Mouse (Mus musculus) neural tube, embryonic 13.5 days (tissue): ENCODE results near the gene Orc3. TPM values are rescaled to one million over a fixed set of nuclear protein-coding genes. Genes with fewer than 3 reads are reported as not detected.

ENCODE experiments used
- ATAC-seq: fragments of 200-750 bp; cut with Nextera tagmentation; 2 replicates; pipeline ENCODE4 v1.8.0; 2017; ENCODE audit warnings: low read depth, mild to moderate bottlenecking, moderate TSS enrichment, moderate library complexity
- H3K27ac ChIP-seq: fragments of 300-500 bp; sonication (generic); replicated peaks from 2 replicates; pipeline ENCODE4 v1.5.1; 2015; ENCODE audit warnings: moderate library complexity, mild to moderate bottlenecking, inconsistent platforms
- H3K27me3 ChIP-seq: fragments of 300-500 bp; sonication (generic); 2 replicates; pipeline ENCODE4 v1.6.1; 2015; ENCODE audit warnings: mild to moderate bottlenecking, inconsistent platforms
- H3K36me3 ChIP-seq: fragments of 300-500 bp; sonication (generic); 2 replicates; pipeline ENCODE4 v1.6.1; 2015; ENCODE audit warnings: mild to moderate bottlenecking, inconsistent platforms
- H3K4me1 ChIP-seq: fragments of 300-500 bp; sonication (generic); replicated peaks from 2 replicates; pipeline ENCODE4 v1.6.1; 2015; ENCODE audit warnings: inconsistent platforms
- H3K4me2 ChIP-seq: fragments of 300-500 bp; sonication (generic); 2 replicates; pipeline ENCODE4 v1.6.1; 2015; ENCODE audit warnings: inconsistent platforms, mild to moderate bottlenecking, moderate library complexity
- H3K4me3 ChIP-seq: fragments of 300-500 bp; sonication (generic); 2 replicates; pipeline ENCODE4 v1.5.1; 2015; ENCODE audit warnings: mild to moderate bottlenecking, inconsistent platforms
- H3K9ac ChIP-seq: fragments of 300-500 bp; sonication (generic); 2 replicates; pipeline ENCODE4 v1.6.1; 2015; ENCODE audit warnings: moderate library complexity, mild to moderate bottlenecking, inconsistent platforms
- H3K9me3 ChIP-seq: fragments of 300-500 bp; sonication (generic); 2 replicates; pipeline ENCODE4 v1.6.1; 2016; ENCODE audit warnings: inconsistent platforms
- WGBS: fragments of 180-500 bp; shearing (Covaris S2); methylation state at CpG from one replicate; pipeline ENCODE4 v1.1.7; 2015; 5-methylcytosine and 5-hydroxymethylcytosine counted together
- polyA plus RNA-seq: library from polyadenylated mRNA; unstranded; fragments of >200 nt; fragmentation: Nextera tagmentation; extraction: Ambion mirVana; gene quantifications from 2 replicates; pipeline ENCODE4 v1.2.1, GENCODE M21; 2015

The Orc3 gene
- polyA plus RNA-seq, 1 experiment from 2014 or later: 85.6 TPM

GRCm38 (mm10) chr4:34579215-34579614, 35.5 kb downstream of the Orc3 start:
- Histone ChIP-seq H3K4me1 (no peaks in the 10 kb centered on the region), H3K9me3 (no peaks in the 10 kb centered on the region), H3K9ac (no peak overlapping the region), H3K4me2 (no peak overlapping the region), H3K27ac (no peak overlapping the region), H3K36me3 (peaks cover 86% of the 10 kb centered on the region), H3K27me3 (no peaks in the 10 kb centered on the region), H3K4me3 (no peak overlapping the region)
- no peak for ATAC-seq
- WGBS: 97% methylated on average over 1 of the region's 1 CpGs

GRCm38 (mm10) chr4:34577028-34577427, 37.7 kb downstream of the Orc3 start:
- 95% methylated on average over 2 of the region's 2 CpGs for whole genome bisulfite sequencing
- Histone ChIP-seq H3K36me3 (peaks cover 84% of the 10 kb centered on the region), H3K27me3 (no peaks in the 10 kb centered on the region), H3K9ac (no peak overlapping the region), H3K9me3 (no peaks in the 10 kb centered on the region), H3K4me1 (no peaks in the 10 kb centered on the region), H3K4me2 (no peak overlapping the region), H3K27ac (no peak overlapping the region), H3K4me3 (no peak overlapping the region)
- no peak for ATAC-seq

- H3K9ac ChIP-seq: no peak overlapping the region
- no peak overlapping the region for H3K27ac ChIP-seq
- H3K9me3 ChIP-seq: no peaks in the 10 kb centered on the region
- no peaks in the 10 kb centered on the region for H3K4me1 ChIP-seq
- no peak overlapping the region for H3K4me2 ChIP-seq
- H3K36me3 ChIP-seq: peaks cover 90% of the 10 kb centered on the region
- no peak overlapping the region for H3K4me3 ChIP-seq
- no peak for ATAC-seq
- WGBS: 85% methylated on average over 2 of the region's 2 CpGs
- no peaks in the 10 kb centered on the region for H3K27me3 ChIP-seq
Observed at GRCm38 (mm10) chr4:34572876-34573275, 41.9 kb downstream of the Orc3 start.

DNA sequence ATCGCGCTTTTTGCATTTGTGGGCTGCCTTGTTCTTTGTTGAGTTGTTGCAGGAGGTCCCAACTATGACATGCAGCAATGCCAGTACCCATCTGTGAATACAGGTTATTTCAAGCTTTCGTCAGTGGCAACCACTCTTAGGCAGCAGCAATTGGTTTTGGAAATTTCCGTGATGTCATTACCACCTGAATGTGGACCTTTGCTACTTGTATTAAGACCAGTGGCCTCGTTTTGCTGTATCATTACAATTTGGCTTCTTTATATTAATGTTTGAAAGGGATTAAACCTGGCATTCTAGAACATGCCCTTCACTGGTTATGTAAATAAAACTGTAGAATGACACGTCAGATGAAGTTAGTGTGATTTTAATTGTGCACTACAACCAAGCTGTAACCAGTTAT, 48.5 kb downstream of the Orc3 start:
- Histone ChIP-seq H3K9me3 (no peaks in the 10 kb centered on the region), H3K36me3 (peaks cover 65% of the 10 kb centered on the region), H3K4me3 (no peak overlapping the region), H3K9ac (no peak overlapping the region), H3K4me2 (no peak overlapping the region), H3K27me3 (no peaks in the 10 kb centered on the region), H3K4me1 (no peaks in the 10 kb centered on the region; the same call in 1 of the 2 replicates), H3K27ac (no peak overlapping the region)
- ATAC-seq: no peak
- 92% methylated on average over 6 of the region's 6 CpGs for WGBS

DNA sequence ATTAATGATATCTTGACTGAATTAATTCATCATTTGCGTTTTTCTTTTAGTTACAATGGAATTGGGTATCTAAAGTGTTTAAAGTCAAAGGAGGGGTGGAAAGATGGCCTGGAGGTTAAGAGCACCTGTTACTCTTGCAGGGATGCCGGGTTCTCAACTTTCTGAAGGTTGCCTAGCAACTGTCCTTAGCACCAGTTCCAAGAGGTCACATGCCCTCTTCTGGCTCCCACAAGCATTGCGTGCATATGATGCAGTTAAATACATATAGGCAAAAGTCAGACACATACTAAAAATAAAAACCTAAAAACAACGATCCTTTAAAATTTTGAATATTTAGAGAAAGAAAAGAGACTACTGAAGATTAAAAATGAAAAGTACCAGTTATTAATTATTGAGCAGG, 53.8 kb downstream of the Orc3 start:
- H3K9me3 ChIP-seq: no peaks in the 10 kb centered on the region
- no peak overlapping the region for H3K9ac ChIP-seq
- H3K27me3 ChIP-seq: no peaks in the 10 kb centered on the region
- WGBS: 47% methylated on average over 4 of the region's 4 CpGs
- ATAC-seq: no peak
- peaks cover 30% of the 10 kb centered on the region for H3K4me1 ChIP-seq
- H3K36me3 ChIP-seq: peaks cover 18% of the 10 kb centered on the region
- no peak overlapping the region for H3K27ac ChIP-seq
- H3K4me3 ChIP-seq: no peak overlapping the region
- no peak overlapping the region for H3K4me2 ChIP-seq

GRCm38 (mm10) chr4:34556183-34556582, 58.6 kb downstream of the Orc3 start:
- H3K4me3 ChIP-seq: no peak overlapping the region
- no peaks in the 10 kb centered on the region; the same call in 1 of the 2 replicates for H3K36me3 ChIP-seq
- no peak for ATAC-seq
- H3K9ac ChIP-seq: no peak overlapping the region
- no peaks in the 10 kb centered on the region for H3K27me3 ChIP-seq
- H3K4me1 ChIP-seq: peaks cover 67% of the 10 kb centered on the region
- 0 out of 2 replicates have a peak overlapping the region, but pooled peaks have one; percentile 12 for H3K4me2 ChIP-seq
- no peak overlapping the region for H3K27ac ChIP-seq
- H3K9me3 ChIP-seq: no peaks in the 10 kb centered on the region

- no peak overlapping the region for H3K9ac ChIP-seq
- ATAC-seq: no peak
- H3K27ac ChIP-seq: no peak overlapping the region
- no peak overlapping the region for H3K4me3 ChIP-seq
- peaks cover 67% of the 10 kb centered on the region for H3K4me1 ChIP-seq
- no peaks in the 10 kb centered on the region for H3K9me3 ChIP-seq
- peak overlapping the region; percentile 12; the same call in 1 of the 2 replicates for H3K4me2 ChIP-seq
- 96% methylated on average over 3 of the region's 3 CpGs for WGBS
- no peaks in the 10 kb centered on the region; the same call in 1 of the 2 replicates for H3K36me3 ChIP-seq
- no peaks in the 10 kb centered on the region for H3K27me3 ChIP-seq
Observed at GRCm38 (mm10) chr4:34555604-34556003, 59.1 kb downstream of the Orc3 start.

- no peak overlapping the region for H3K4me3 ChIP-seq
- no peak overlapping the region for H3K4me2 ChIP-seq
- H3K9me3 ChIP-seq: no peaks in the 10 kb centered on the region
- ATAC-seq: no peak
- H3K27me3 ChIP-seq: no peaks in the 10 kb centered on the region
- no peak overlapping the region for H3K27ac ChIP-seq
- peaks cover 69% of the 10 kb centered on the region for H3K4me1 ChIP-seq
- no peak overlapping the region for H3K9ac ChIP-seq
- 30% methylated on average over 1 of the region's 1 CpGs for WGBS
- H3K36me3 ChIP-seq: no peaks in the 10 kb centered on the region; the same call in 1 of the 2 replicates
Observed at GRCm38 (mm10) chr4:34554596-34554995, 60.1 kb downstream of the Orc3 start.

DNA sequence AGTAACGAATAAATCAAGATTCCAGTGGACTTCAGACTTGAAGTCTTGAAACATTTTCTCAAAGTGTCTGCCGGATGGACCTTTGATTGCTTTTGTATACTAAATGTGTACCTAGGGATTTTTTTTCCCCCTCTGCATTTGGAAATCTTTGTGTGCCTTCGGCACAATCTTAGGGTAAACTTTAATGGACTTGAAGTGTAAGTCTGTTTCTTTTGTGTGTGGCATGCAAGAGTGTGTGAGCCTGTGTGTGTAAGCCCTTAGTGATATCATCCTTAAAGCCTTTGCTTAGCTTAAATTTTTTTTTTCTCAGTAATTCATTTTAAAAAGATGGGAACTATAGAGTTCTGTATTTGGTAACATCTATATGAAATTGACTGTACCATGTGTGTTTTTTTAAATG, 62.8 kb downstream of the Orc3 start:
- Histone ChIP-seq H3K27ac (no peak overlapping the region), H3K27me3 (no peaks in the 10 kb centered on the region), H3K4me1 (peaks cover 50% of the 10 kb centered on the region), H3K4me2 (peak overlapping the region; percentile 82), H3K4me3 (peak overlapping the region; percentile 98), H3K9ac (peak overlapping the region; percentile 99), H3K36me3 (no peaks in the 10 kb centered on the region; the same call in 1 of the 2 replicates), H3K9me3 (no peaks in the 10 kb centered on the region)
- ATAC-seq: no peak
- WGBS: 12% methylated on average over 3 of the region's 3 CpGs

DNA sequence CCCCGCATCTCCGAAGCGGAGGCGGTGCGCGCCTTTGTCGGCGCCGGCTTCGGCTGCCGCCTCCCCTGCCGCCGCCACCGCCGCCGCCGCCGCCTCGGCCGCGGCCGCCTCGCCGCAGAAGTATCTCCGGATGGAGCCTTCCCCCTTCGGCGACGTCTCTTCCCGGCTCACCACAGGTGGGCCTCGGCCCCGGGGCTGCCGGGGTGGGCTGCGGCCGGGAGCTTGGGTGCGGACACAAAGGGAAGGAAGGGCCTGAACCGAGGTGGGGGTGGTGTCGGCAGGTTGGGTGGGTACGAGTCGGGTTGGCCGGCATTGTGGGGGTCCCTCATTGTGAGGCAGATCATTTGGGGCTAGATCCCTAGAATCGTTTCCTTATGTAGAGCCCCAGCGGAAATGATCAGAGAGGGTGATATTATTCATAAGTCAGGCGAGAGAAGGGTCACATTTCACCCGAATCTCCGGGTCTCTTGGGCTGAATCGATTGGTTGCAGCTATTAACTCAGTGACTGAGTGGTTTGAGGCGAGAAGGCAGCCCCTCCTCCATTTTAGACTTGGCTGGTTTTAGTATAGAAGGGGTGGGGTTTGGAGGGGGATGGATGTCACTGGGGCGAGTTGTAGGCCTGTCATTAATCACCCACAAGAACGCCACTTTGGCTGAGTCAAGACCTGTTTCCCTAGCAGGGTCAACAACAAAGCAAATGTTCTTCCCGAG, 63.5 kb downstream of the Orc3 start:
- ATAC-seq: peak; percentile 57
- 0% methylated on average over 48 of the region's 50 CpGs for WGBS
- peak overlapping the region; percentile 82 for H3K4me2 ChIP-seq

GRCm38 (mm10) chr4:34550748-34551097, 64.0 kb downstream of the Orc3 start, which contains the start of gene Akirin2:
Akirin2 (plus strand) TSS chr4:34550937.
- WGBS: under 1% methylated on average over 47 of the region's 53 CpGs
- Histone ChIP-seq H3K27ac (peak within 1 kb of the TSS; percentile 97), H3K4me2 (peak within 1 kb of the TSS; percentile 82), H3K36me3 (no peaks in the 10 kb centered on the region; the same call in 1 of the 2 replicates), H3K27me3 (no peaks in the 10 kb centered on the region), H3K9ac (peak within 1 kb of the TSS; percentile 99), H3K4me3 (peak within 1 kb of the TSS; percentile 98), H3K4me1 (peaks cover 37% of the 10 kb centered on the region), H3K9me3 (no peaks in the 10 kb centered on the region)
- ATAC-seq: peak; percentile 81; the same call in 1 of the 2 replicates

More for the DNA sequence above, 63.5 kb downstream of the Orc3 start:
- Histone ChIP-seq H3K9ac (peak overlapping the region; percentile 99), H3K4me3 (peak overlapping the region; percentile 98), H3K36me3 (no peaks in the 10 kb centered on the region; the same call in 1 of the 2 replicates), H3K27ac (peak overlapping the region; percentile 97), H3K9me3 (no peaks in the 10 kb centered on the region), H3K27me3 (no peaks in the 10 kb centered on the region), H3K4me1 (peaks cover 43% of the 10 kb centered on the region)

DNA sequence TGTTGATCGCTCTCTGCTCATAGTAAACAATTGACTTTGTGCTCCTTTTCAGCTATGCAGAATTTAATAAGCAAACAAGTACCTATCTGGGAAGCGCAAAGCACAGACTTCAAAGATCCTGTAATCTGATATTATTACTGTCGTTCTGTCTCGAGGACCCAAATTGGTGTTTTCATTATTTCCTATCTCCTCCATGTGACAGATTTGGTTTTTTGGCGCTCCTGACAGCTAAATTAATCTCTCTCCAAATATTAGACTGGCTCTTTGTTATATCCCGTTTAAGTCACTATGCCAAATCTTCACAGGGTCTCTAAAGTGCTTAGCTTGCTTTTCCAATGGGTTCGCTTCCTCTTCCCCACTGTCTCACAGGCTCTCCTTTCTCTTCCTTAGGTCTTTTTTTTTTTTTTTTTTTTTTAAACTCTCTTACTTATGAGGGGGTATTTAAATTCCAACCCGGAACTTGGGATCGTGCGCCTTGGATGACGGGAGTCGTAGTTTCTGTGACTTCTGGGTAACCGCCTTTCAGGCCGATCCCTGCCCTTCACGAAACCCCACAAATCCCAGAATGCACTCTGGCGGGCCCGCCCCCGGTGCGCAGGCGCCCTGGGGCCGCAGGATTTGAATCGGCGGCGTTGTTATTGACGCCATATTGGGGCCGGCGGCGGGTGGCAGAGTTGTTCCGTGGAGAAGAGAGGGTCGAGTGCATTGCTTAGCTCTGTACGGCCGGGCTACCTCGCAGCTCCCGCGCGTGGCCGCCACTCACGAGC, 64.6 kb downstream of the Orc3 start:
- H3K36me3 ChIP-seq: no peaks in the 10 kb centered on the region; the same call in 1 of the 2 replicates
- H3K4me1 ChIP-seq: peaks cover 32% of the 10 kb centered on the region
- H3K27ac ChIP-seq: peak overlapping the region; percentile 97
- H3K9ac ChIP-seq: peak overlapping the region; percentile 99
- ATAC-seq: peak; percentile 94
- H3K4me3 ChIP-seq: peak overlapping the region; percentile 98
- H3K9me3 ChIP-seq: no peaks in the 10 kb centered on the region
- peak overlapping the region; percentile 82 for H3K4me2 ChIP-seq
- no peaks in the 10 kb centered on the region for H3K27me3 ChIP-seq
- 3% methylated on average over 36 of the region's 38 CpGs for WGBS
